Mouse (Mus musculus) heart, postnatal 0 days (tissue): ENCODE results near the gene Pdlim4.

ENCODE experiments used
- CTCF ChIP-seq: IDR thresholded peaks from 2 replicates; pipeline ENCODE4 v1.5.1; 2016; ENCODE audit warnings: antibody characterized with exemption, control low read depth, low read depth
- EP300 ChIP-seq: IDR thresholded peaks from 2 replicates; pipeline ENCODE4 v1.6.1; 2016; ENCODE audit warnings: antibody characterized with exemption, low read depth

DNA sequence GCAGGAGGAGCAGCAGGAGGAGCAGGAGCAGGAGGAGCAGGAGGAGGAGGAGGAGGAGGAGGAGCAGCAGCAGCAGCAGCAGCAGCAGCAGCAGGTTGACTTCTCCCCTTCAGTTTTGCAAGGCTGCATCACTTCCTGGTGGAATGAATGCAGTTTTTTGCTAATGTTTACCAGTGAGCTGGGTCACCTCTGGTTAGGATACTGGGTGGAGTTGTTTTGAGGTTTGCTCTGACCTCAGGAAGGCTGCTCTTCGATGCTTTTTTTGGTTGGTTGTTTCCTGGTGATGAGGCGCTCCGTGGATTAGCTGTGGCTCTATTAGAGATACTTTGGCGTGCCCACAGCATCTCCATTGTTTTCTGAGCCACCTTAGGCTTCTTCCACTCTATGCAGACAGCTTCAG is 51.2 kb downstream of the Pdlim4 start:
- no peak for TF ChIP-seq CTCF
- TF ChIP-seq EP300, result no peak
